Mouse (Mus musculus): Measurements from ENCODE around the gene Btnl10.

- TF ChIP-seq CHD2 (IDR thresholded peaks at IDR 0.05; ENCODE audit: low read depth, low read length) (no peak), ZNF384 (IDR thresholded peaks at IDR 0.05; ENCODE audit: low read depth, low read length) (no peak)
These were observed 54.1 kb downstream of the Btnl10 start for GRCm38 (mm10) chr11:58971796-58972195.

Measured in ES-E14 (cell line).